Mouse (Mus musculus) Patski (cell line): ENCODE data around the gene Tead4. TPM values are rescaled to one million over a fixed set of nuclear protein-coding genes. Genes with fewer than 3 reads are reported as not detected.
"Not testable (repeated sequence)": the region's sequence is repeated elsewhere in the genome, so short reads cannot be mapped to it uniquely, and the experiment has no call there.

Source experiments
- ATAC-seq: fragments of 100-300 bp; one replicate; pipeline ENCODE4 v1.8.0; 2021
- CTCF ChIA-PET: fragments of 350-600 bp; sonication (Branson Sonifier 250); formaldehyde crosslinking; loops from one replicate; lab custom pipeline; 2022; ENCODE audit warnings: inconsistent platforms; lab: Charles Lee
- POLR2A ChIA-PET: fragments of 350-600 bp; sonication (Branson Sonifier 250); formaldehyde crosslinking; loops from one replicate; lab custom pipeline; 2022; ENCODE audit warnings: antibody characterized with exemption, inconsistent platforms; lab: Charles Lee
- DNase-seq: peaks from one replicate; pipeline ENCODE4 v3.0.0-alpha.2; 2011; ENCODE audit warnings: low read depth, low spot score
- H3K27me3 ChIP-seq: fragments of 371-371 bp; one replicate; pipeline ENCODE4 v1.5.1; 2021
- CTCF ChIP-seq: fragments of 100-300 bp; IDR thresholded peaks from one replicate; pipeline ENCODE4 v1.5.1; 2021
- in situ Hi-C: fragments of 300-500 bp; cut with MboI; formaldehyde crosslinking; loops from 3 replicates; pipeline ENCODE4 v1.11.1; 2018; ENCODE audit warnings: low pct_unique_long_range_greater_than_20kb, mixed read lengths
- polyA plus RNA-seq: library from polyadenylated mRNA; unstranded; gene quantifications from one replicate; pipeline ENCODE4 v1.2.3, GENCODE M21; 2021

The Tead4 gene
- polyA plus RNA-seq, 1 experiment from 2014 or later = 6.1 TPM

- no peak for ATAC-seq
- no peak for TF ChIP-seq CTCF
- CTCF ChIA-PET = interaction anchor here (1.2 kb wide), 1 partner anchor 44 kb away, joined by 4 read pairs; no protein-coding TSS in a partner anchor
- in situ Hi-C loops = loop anchor here (5.0 kb wide), 1 partner anchor 42 kb away; the partner anchor contains the start of gene Tulp3
- no peak for DNase-seq
- POLR2A ChIA-PET = interaction anchor here (0.6 kb wide), 1 partner anchor 122 kb away, joined by 3 read pairs; no protein-coding TSS in a partner anchor
- H3K27me3 ChIP-seq = no peaks in the 10 kb centered on the region
These were observed 15.0 kb upstream of the Tead4 start for GRCm38 (mm10) chr6:128315597-128315996.

- in situ Hi-C loops = loop anchor here (5.0 kb wide), 1 partner anchor 43 kb away; the partner anchor contains the start of gene Tulp3
- ATAC-seq (no peak), DNase-seq (no peak)
- ChIA-PET CTCF (interaction anchor here (1.2 kb wide), 1 partner anchor 44 kb away, joined by 4 read pairs; no protein-coding TSS in a partner anchor), POLR2A (no interaction called here)
- H3K27me3 ChIP-seq = no peaks in the 10 kb centered on the region
- TF ChIP-seq CTCF = no peak
These were observed 14.2 kb upstream of the Tead4 start for GRCm38 (mm10) chr6:128314796-128315195.

- in situ Hi-C loops = no loop called here
- ChIA-PET POLR2A (interaction anchor here (0.6 kb wide), 1 partner anchor 92 kb away, joined by 3 read pairs; no protein-coding TSS in a partner anchor), CTCF (interaction anchor here (1.0 to 1.9 kb wide), 4 partner anchors 53 to 76 kb away, joined by 3 to 6 read pairs (median 4); no protein-coding TSS in a partner anchor)
- no peak for DNase-seq
- peak; percentile 60 for ATAC-seq
- H3K27me3 ChIP-seq = no peaks in the 10 kb centered on the region
- TF ChIP-seq CTCF = no peak
These were observed 7.7 kb upstream of the Tead4 start for GRCm38 (mm10) chr6:128308311-128308710.

DNA sequence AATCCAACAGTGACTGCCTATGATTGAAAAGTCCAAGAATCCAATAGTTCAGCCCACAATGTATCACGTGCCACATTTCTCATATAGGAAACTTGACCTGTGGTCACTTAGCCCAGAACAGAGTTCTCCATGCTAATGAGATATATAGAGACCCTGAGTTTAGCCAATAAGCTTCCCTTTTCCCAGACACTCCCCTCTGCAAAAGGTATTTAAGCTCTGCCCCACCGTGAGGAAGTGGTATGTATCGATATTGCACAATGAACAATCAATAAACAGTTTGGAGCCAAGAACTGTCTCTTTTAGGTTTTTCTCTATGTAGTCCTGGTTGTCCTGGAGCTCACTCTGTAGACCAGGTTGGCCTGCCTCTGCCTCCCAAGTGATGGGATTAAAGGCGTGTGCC, 4.2 kb upstream of the Tead4 start:
- POLR2A ChIA-PET = no interaction called here
- no peak for TF ChIP-seq CTCF
- ATAC-seq (no peak), DNase-seq (no peak)
- H3K27me3 ChIP-seq = no peaks in the 10 kb centered on the region
- in situ Hi-C loops = loop anchor here (5.0 kb wide), 1 partner anchor 62 kb away; no protein-coding TSS in a partner anchor
- CTCF ChIA-PET = no interaction called here

DNA sequence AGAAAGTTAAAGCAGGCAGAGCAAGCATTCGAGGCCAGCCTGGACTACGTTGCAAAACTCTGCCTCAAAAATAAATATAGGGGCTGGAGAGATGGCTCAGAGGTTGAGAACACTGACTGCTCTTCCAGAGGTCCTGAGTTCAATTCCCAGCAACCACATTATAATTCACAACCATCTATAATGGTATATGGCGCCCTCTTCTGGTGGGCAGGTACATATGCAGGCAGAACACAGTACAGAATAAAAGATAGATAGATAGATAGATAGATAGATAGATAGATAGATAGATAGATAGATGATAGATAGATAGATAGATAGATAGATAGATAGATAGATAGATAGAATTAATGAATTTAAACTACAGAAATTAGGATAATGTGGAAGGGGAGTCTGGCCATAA, 2.0 kb upstream of the Tead4 start:
- POLR2A ChIA-PET, ATAC-seq, DNase-seq, H3K27me3 ChIP-seq: not testable (repeated sequence)
- in situ Hi-C loops = loop anchor here (5.0 kb wide), 1 partner anchor 60 kb away; no protein-coding TSS in a partner anchor
- CTCF ChIA-PET = interaction anchor here (1.0 to 3.1 kb wide), 6 partner anchors 20 to 109 kb away, joined by 3 to 12 read pairs (median 4); no protein-coding TSS in a partner anchor

GRCm38 (mm10) chr6:128301891-128302290, 1.3 kb upstream of the Tead4 start:
- ChIA-PET CTCF (interaction anchor here (0.8 to 3.1 kb wide), 9 partner anchors 19 to 101 kb away, joined by 3 to 12 read pairs (median 4); no protein-coding TSS in a partner anchor), POLR2A (no interaction called here)
- in situ Hi-C loops = loop anchor here (5.0 kb wide), 1 partner anchor 60 kb away; no protein-coding TSS in a partner anchor
- no peaks in the 10 kb centered on the region for H3K27me3 ChIP-seq
- ATAC-seq = no peak
- DNase-seq = no peak
- TF ChIP-seq CTCF = no peak

DNA sequence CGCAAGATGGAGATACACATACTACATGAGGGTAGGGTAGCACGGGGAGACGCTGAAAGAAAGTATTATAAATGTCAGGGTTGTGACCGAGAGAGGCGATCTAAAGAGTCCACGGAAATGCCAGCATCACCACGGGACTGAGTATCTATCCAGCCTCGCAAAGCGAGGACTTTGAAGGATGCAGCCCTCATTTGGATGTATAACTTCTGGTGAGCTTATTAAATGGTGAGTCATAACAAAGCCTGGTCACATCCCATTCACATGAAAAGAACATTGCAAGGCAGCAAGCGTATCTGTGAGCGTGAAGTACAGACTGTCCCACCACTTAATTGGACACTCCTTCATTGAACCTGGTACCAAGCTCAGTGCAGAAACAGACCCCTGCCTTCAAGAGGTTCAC, 835 bp upstream of the Tead4 start:
- DNase-seq (no peak), ATAC-seq (no peak)
- in situ Hi-C loops = loop anchor here (5.0 kb wide), 1 partner anchor 59 kb away; no protein-coding TSS in a partner anchor
- POLR2A ChIA-PET = interaction anchor here (0.7 to 1.3 kb wide), 2 partner anchors 14 to 57 kb away, joined by 3 read pairs; no protein-coding TSS in a partner anchor
- CTCF ChIA-PET = interaction anchor here (0.8 to 3.1 kb wide), 10 partner anchors 10 to 100 kb away, joined by 3 to 12 read pairs (median 4); no protein-coding TSS in a partner anchor
- H3K27me3 ChIP-seq = no peaks in the 10 kb centered on the region
- TF ChIP-seq CTCF = no peak

- TF ChIP-seq CTCF = no peak
- in situ Hi-C loops = loop anchor here (5.0 to 25.0 kb wide), 2 partner anchors 57 to 962 kb away; no protein-coding TSS in a partner anchor
- POLR2A ChIA-PET = interaction anchor here (0.6 to 0.9 kb wide), 3 partner anchors 10 to 98 kb away, joined by 3 read pairs; no protein-coding TSS in a partner anchor
- H3K27me3 ChIP-seq = no peaks in the 10 kb centered on the region
- CTCF ChIA-PET = interaction anchor here (0.8 to 1.4 kb wide), 3 partner anchors 16 to 112 kb away, joined by 3 to 4 read pairs (median 3); no protein-coding TSS in a partner anchor
- peak; percentile 7 for ATAC-seq
- DNase-seq = no peak
These were observed 1.1 kb downstream of the Tead4 start for GRCm38 (mm10) chr6:128299292-128300133.

- ATAC-seq = no peak
- ChIA-PET POLR2A (no interaction called here), CTCF (interaction anchor here (1.2 to 1.7 kb wide), 5 partner anchors 9 to 58 kb away, joined by 3 to 6 read pairs (median 4); no protein-coding TSS in a partner anchor)
- TF ChIP-seq CTCF = no peak
- DNase-seq = no peak
- no peaks in the 10 kb centered on the region for H3K27me3 ChIP-seq
- in situ Hi-C loops = loop anchor here (25.0 kb wide), 1 partner anchor 961 kb away; no protein-coding TSS in a partner anchor
These were observed 2.4 kb downstream of the Tead4 start for GRCm38 (mm10) chr6:128298246-128298645.
